Mouse (Mus musculus) neural tube, embryonic 15.5 days (tissue): ENCODE measurements around the gene Map3k14. TPM values are rescaled to one million over a fixed set of nuclear protein-coding genes. Genes with fewer than 3 reads are reported as not detected.
A peak's percentile ranks its signal among the peaks of the same experiment; 100 is the strongest.

Source experiments
- ATAC-seq: fragments of 200-750 bp; cut with Nextera tagmentation; 2 replicates; pipeline ENCODE4 v1.8.0; 2017; ENCODE audit warnings: mild to moderate bottlenecking, moderate TSS enrichment, moderate library complexity; ENCODE audit not compliant: low FRiP score
- H3K27ac ChIP-seq: fragments of 300-500 bp; sonication (generic); replicated peaks from 2 replicates; pipeline ENCODE4 v1.5.1; 2015; ENCODE audit warnings: mild to moderate bottlenecking, inconsistent platforms
- H3K27me3 ChIP-seq: fragments of 300-500 bp; sonication (generic); replicated peaks from 2 replicates; pipeline ENCODE4 v1.6.1; 2015; ENCODE audit warnings: inconsistent platforms
- H3K36me3 ChIP-seq: fragments of 300-500 bp; sonication (generic); 2 replicates; pipeline ENCODE4 v1.6.1; 2015; ENCODE audit warnings: inconsistent platforms
- H3K4me1 ChIP-seq: fragments of 300-500 bp; sonication (generic); 2 replicates; pipeline ENCODE4 v1.6.1; 2015; ENCODE audit warnings: inconsistent platforms
- H3K4me2 ChIP-seq: fragments of 300-500 bp; sonication (generic); 2 replicates; pipeline ENCODE4 v1.6.1; 2015; ENCODE audit warnings: inconsistent platforms, mild to moderate bottlenecking, moderate library complexity
- H3K4me3 ChIP-seq: fragments of 300-500 bp; sonication (generic); replicated peaks from 2 replicates; pipeline ENCODE4 v1.5.1; 2015; ENCODE audit warnings: mild to moderate bottlenecking, inconsistent platforms
- H3K9ac ChIP-seq: fragments of 300-500 bp; sonication (generic); replicated peaks from 2 replicates; pipeline ENCODE4 v1.6.1; 2015; ENCODE audit warnings: mild to moderate bottlenecking, inconsistent platforms
- H3K9me3 ChIP-seq: fragments of 300-500 bp; sonication (generic); replicated peaks from 2 replicates; pipeline ENCODE4 v1.6.1; 2016; ENCODE audit warnings: inconsistent platforms
- WGBS: fragments of 180-500 bp; shearing (Covaris S2); methylation state at CpG from one replicate; pipeline ENCODE4 v1.1.7; 2015; ENCODE audit warnings: mixed read lengths; 5-methylcytosine and 5-hydroxymethylcytosine counted together
- polyA plus RNA-seq: library from polyadenylated mRNA; unstranded; fragments of >200 nt; fragmentation: Nextera tagmentation; extraction: Ambion mirVana; gene quantifications from 2 replicates; pipeline ENCODE4 v1.2.1, GENCODE M21; 2015

Map3k14 gene
- polyA plus RNA-seq, 1 experiment from 2014 or later = 3.8 TPM

- Histone ChIP-seq H3K9me3 (no peaks in the 10 kb centered on the region), H3K4me1 (peaks cover 10% of the 10 kb centered on the region), H3K4me2 (no peak overlapping the region), H3K27ac (no peak overlapping the region), H3K36me3 (no peaks in the 10 kb centered on the region; the same call in 1 of the 2 replicates), H3K9ac (no peak overlapping the region), H3K27me3 (no peaks in the 10 kb centered on the region; the same call in 1 of the 2 replicates), H3K4me3 (no peak overlapping the region)
- ATAC-seq = no peak
- WGBS = 91% methylated on average over 8 of the region's 8 CpGs
Measured at GRCm38 (mm10) chr11:103178748-103179147, 88.5 kb downstream of the Map3k14 start.

- Histone ChIP-seq H3K27ac (no peak overlapping the region), H3K9me3 (no peaks in the 10 kb centered on the region), H3K4me3 (no peak overlapping the region), H3K36me3 (no peaks in the 10 kb centered on the region; the same call in 1 of the 2 replicates), H3K4me2 (no peak overlapping the region), H3K27me3 (peaks cover 6% of the 10 kb centered on the region), H3K4me1 (peaks cover 18% of the 10 kb centered on the region), H3K9ac (no peak overlapping the region)
- no peak for ATAC-seq
- 86% methylated on average over 15 of the region's 15 CpGs for WGBS
Measured at GRCm38 (mm10) chr11:103177815-103178485, 89.3 kb downstream of the Map3k14 start.

- H3K27me3 ChIP-seq = peaks cover 11% of the 10 kb centered on the region
- no peaks in the 10 kb centered on the region for H3K9me3 ChIP-seq
- no peak overlapping the region for H3K4me2 ChIP-seq
- H3K9ac ChIP-seq = no peak overlapping the region
- H3K4me3 ChIP-seq = no peak overlapping the region
- no peak overlapping the region for H3K27ac ChIP-seq
- peaks cover 24% of the 10 kb centered on the region for H3K4me1 ChIP-seq
- 79% methylated on average over 5 of the region's 5 CpGs for WGBS
- no peaks in the 10 kb centered on the region for H3K36me3 ChIP-seq
- ATAC-seq = no peak
Measured at GRCm38 (mm10) chr11:103177216-103177615, 90.1 kb downstream of the Map3k14 start.

GRCm38 (mm10) chr11:103176510-103176909, 90.8 kb downstream of the Map3k14 start:
- no peak for ATAC-seq
- 96% methylated on average over 1 of the region's 1 CpGs for WGBS
- no peak overlapping the region for H3K4me2 ChIP-seq

GRCm38 (mm10) chr11:103175688-103176442, 91.4 kb downstream of the Map3k14 start:
- Histone ChIP-seq H3K9me3 (no peaks in the 10 kb centered on the region), H3K9ac (no peak overlapping the region), H3K4me3 (no peak overlapping the region), H3K36me3 (no peaks in the 10 kb centered on the region), H3K4me1 (peaks cover 36% of the 10 kb centered on the region), H3K4me2 (no peak overlapping the region), H3K27me3 (peaks cover 17% of the 10 kb centered on the region), H3K27ac (no peak overlapping the region)
- 77% methylated on average over 14 of the region's 14 CpGs for WGBS
- no peak for ATAC-seq

More at GRCm38 (mm10) chr11:103176510-103176909, 90.8 kb downstream of the Map3k14 start:
- H3K36me3 ChIP-seq = no peaks in the 10 kb centered on the region
- H3K9me3 ChIP-seq = no peaks in the 10 kb centered on the region
- H3K27ac ChIP-seq = no peak overlapping the region
- H3K27me3 ChIP-seq = peaks cover 16% of the 10 kb centered on the region
- peaks cover 31% of the 10 kb centered on the region for H3K4me1 ChIP-seq
- no peak overlapping the region for H3K4me3 ChIP-seq
- H3K9ac ChIP-seq = no peak overlapping the region

- no peak overlapping the region for H3K27ac ChIP-seq
- WGBS = 60% methylated on average over 8 of the region's 8 CpGs
- peaks cover 17% of the 10 kb centered on the region for H3K27me3 ChIP-seq
- no peaks in the 10 kb centered on the region for H3K9me3 ChIP-seq
- no peak overlapping the region for H3K9ac ChIP-seq
- H3K4me1 ChIP-seq = peaks cover 42% of the 10 kb centered on the region
- no peak overlapping the region for H3K4me2 ChIP-seq
- H3K36me3 ChIP-seq = no peaks in the 10 kb centered on the region
- no peak overlapping the region for H3K4me3 ChIP-seq
- no peak for ATAC-seq
Measured at GRCm38 (mm10) chr11:103174891-103175391, 92.3 kb downstream of the Map3k14 start.

GRCm38 (mm10) chr11:103174411-103174832, 92.8 kb downstream of the Map3k14 start:
- Histone ChIP-seq H3K27me3 (peaks cover 22% of the 10 kb centered on the region), H3K4me2 (no peak overlapping the region), H3K27ac (no peak overlapping the region), H3K4me3 (no peak overlapping the region), H3K9me3 (no peaks in the 10 kb centered on the region), H3K9ac (no peak overlapping the region), H3K4me1 (peaks cover 48% of the 10 kb centered on the region), H3K36me3 (no peaks in the 10 kb centered on the region)
- ATAC-seq = no peak
- WGBS = 85% methylated on average over 5 of the region's 5 CpGs

- Histone ChIP-seq H3K9me3 (no peaks in the 10 kb centered on the region), H3K4me1 (peaks cover 53% of the 10 kb centered on the region), H3K27ac (no peak overlapping the region), H3K36me3 (no peaks in the 10 kb centered on the region), H3K4me3 (no peak overlapping the region), H3K9ac (no peak overlapping the region), H3K4me2 (no peak overlapping the region), H3K27me3 (peaks cover 24% of the 10 kb centered on the region)
- no peak for ATAC-seq
- WGBS = 91% methylated on average over 11 of the region's 11 CpGs
Measured at GRCm38 (mm10) chr11:103173771-103174344, 93.4 kb downstream of the Map3k14 start.

- Histone ChIP-seq H3K9me3 (no peaks in the 10 kb centered on the region), H3K4me3 (no peak overlapping the region), H3K9ac (no peak overlapping the region), H3K27me3 (peaks cover 24% of the 10 kb centered on the region), H3K4me2 (peak overlapping the region; percentile 85; the same call in 1 of the 2 replicates), H3K27ac (no peak overlapping the region), H3K36me3 (no peaks in the 10 kb centered on the region), H3K4me1 (peaks cover 55% of the 10 kb centered on the region)
- no peak for ATAC-seq
- 84% methylated on average over 7 of the region's 7 CpGs for WGBS
Measured at GRCm38 (mm10) chr11:103173041-103173770, 94.1 kb downstream of the Map3k14 start.

GRCm38 (mm10) chr11:103172392-103173040, 94.8 kb downstream of the Map3k14 start:
- ATAC-seq = no peak

More at GRCm38 (mm10) chr11:103172392-103173040, 94.8 kb downstream of the Map3k14 start:
- Histone ChIP-seq H3K9ac (peak overlapping the region; percentile 76; the same call in 1 of the 2 replicates), H3K4me1 (peaks cover 55% of the 10 kb centered on the region), H3K4me3 (peak overlapping the region; percentile 71), H3K27ac (no peak overlapping the region), H3K4me2 (peak overlapping the region; percentile 85), H3K36me3 (no peaks in the 10 kb centered on the region), H3K27me3 (peaks cover 27% of the 10 kb centered on the region), H3K9me3 (no peaks in the 10 kb centered on the region)
- WGBS = 73% methylated on average over 6 of the region's 6 CpGs
